Mouse (Mus musculus) intestine, embryonic 14.5 days (tissue): ENCODE data around the gene Enthd1. TPM values are rescaled to one million over a fixed set of nuclear protein-coding genes. Genes with fewer than 3 reads are reported as not detected.
"Not testable (repeated sequence)": the region's sequence is repeated elsewhere in the genome, so short reads cannot be mapped to it uniquely, and the experiment has no call there.

Source experiments
- ATAC-seq: fragments of 200-750 bp; cut with Nextera tagmentation; replicated peaks from 2 replicates; pipeline ENCODE4 v1.8.0; 2017; ENCODE audit warnings: low read depth, moderate number of reproducible peaks, moderate TSS enrichment, moderate library complexity; ENCODE audit not compliant: low FRiP score, low TSS enrichment
- DNase-seq: peaks from one replicate; pipeline ENCODE4 v3.0.0-alpha.2; 2018; ENCODE audit warnings: low spot score
- H3K27ac ChIP-seq: fragments of 300-500 bp; sonication (generic); 2 replicates; pipeline ENCODE4 v1.5.1; 2014; ENCODE audit warnings: low read depth, mild to moderate bottlenecking, control low read depth
- H3K27me3 ChIP-seq: fragments of 300-500 bp; sonication (generic); replicated peaks from 2 replicates; pipeline ENCODE4 v1.6.1; 2014; ENCODE audit warnings: low read length, control low read depth; ENCODE audit not compliant: control insufficient read depth, insufficient read depth
- H3K36me3 ChIP-seq: fragments of 300-500 bp; sonication (generic); 2 replicates; pipeline ENCODE4 v1.6.1; 2014; ENCODE audit warnings: low read length, control low read depth; ENCODE audit not compliant: control insufficient read depth, insufficient read depth
- H3K4me1 ChIP-seq: fragments of 300-500 bp; sonication (generic); replicated peaks from 2 replicates; pipeline ENCODE4 v1.6.1; 2014; ENCODE audit warnings: low read length, control low read depth, mixed read lengths; ENCODE audit not compliant: control insufficient read depth, insufficient read depth
- H3K4me2 ChIP-seq: fragments of 300-500 bp; sonication (generic); 2 replicates; pipeline ENCODE4 v1.6.1; 2014; ENCODE audit warnings: low read length
- H3K4me3 ChIP-seq: fragments of 300-500 bp; sonication (generic); 2 replicates; pipeline ENCODE4 v1.5.1; 2014; ENCODE audit warnings: low read depth, low read length, control low read depth, mixed read lengths
- H3K9ac ChIP-seq: fragments of 300-500 bp; sonication (generic); 2 replicates; pipeline ENCODE4 v1.6.1; 2014; ENCODE audit warnings: mild to moderate bottlenecking, low read length
- H3K9me3 ChIP-seq: fragments of 300-500 bp; sonication (generic); 2 replicates; pipeline ENCODE4 v1.6.1; 2016; ENCODE audit warnings: low read length, control low read depth; ENCODE audit not compliant: control insufficient read depth
- WGBS: fragments of 180-500 bp; shearing (Covaris S2); extraction: QIAGEN DNeasy Blood & Tissue Kit; methylation state at CpG from one replicate; pipeline ENCODE4 v1.1.7; 2014; 5-methylcytosine and 5-hydroxymethylcytosine counted together
- polyA plus RNA-seq: library from polyadenylated mRNA; unstranded; fragments of >200 nt; fragmentation: Nextera tagmentation; extraction: Ambion mirVana; gene quantifications from 2 replicates; pipeline ENCODE4 v1.2.1, GENCODE M21; 2014

Enthd1 gene
- polyA plus RNA-seq, 1 experiment from 2014 or later: not detected

GRCm38 (mm10) chr15:80497733-80498132, 67.2 kb downstream of the Enthd1 start:
- not testable (repeated sequence) for H3K9me3 ChIP-seq, H3K36me3 ChIP-seq, ATAC-seq, H3K4me1 ChIP-seq, DNase-seq, H3K27me3 ChIP-seq, H3K4me3 ChIP-seq, H3K9ac ChIP-seq, H3K27ac ChIP-seq, H3K4me2 ChIP-seq
- WGBS: 65% methylated on average over 3 of the region's 3 CpGs

DNA sequence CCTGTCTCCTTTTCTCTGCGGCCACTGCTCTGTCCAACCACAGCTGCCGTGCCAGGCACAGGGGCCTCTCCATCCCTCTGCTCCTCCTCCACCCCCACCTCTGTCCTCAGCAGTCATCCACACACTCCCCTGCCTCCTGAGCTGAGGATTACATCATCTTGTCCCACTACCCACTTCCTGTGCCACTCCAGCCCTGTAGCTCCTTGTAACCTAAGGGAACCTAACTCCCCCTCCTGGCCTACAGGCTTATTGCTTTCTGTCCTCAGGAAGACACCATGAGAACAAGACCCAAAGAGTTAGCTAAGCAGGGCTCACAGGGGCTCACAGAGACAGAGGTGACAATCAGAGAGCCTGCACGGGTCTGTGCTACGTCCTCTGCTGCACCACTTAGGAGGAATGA, 73.5 kb downstream of the Enthd1 start:
- 62% methylated on average over 4 of the region's 4 CpGs for WGBS
- ATAC-seq: no peak
- Histone ChIP-seq H3K9me3 (0 out of 2 replicates have a peak, but pooled peaks cover 2% of the 10 kb centered on the region), H3K9ac (no peak overlapping the region), H3K4me3 (no peak overlapping the region), H3K36me3 (no peaks in the 10 kb centered on the region), H3K4me1 (0 out of 2 replicates have a peak, but pooled peaks cover 2% of the 10 kb centered on the region), H3K27me3 (no peaks in the 10 kb centered on the region), H3K27ac (no peak overlapping the region), H3K4me2 (no peak overlapping the region)
- DNase-seq: no peak

- ATAC-seq: no peak
- H3K36me3 ChIP-seq: no peaks in the 10 kb centered on the region
- no peak for DNase-seq
- no peak overlapping the region for H3K4me3 ChIP-seq
- 0 out of 2 replicates have a peak, but pooled peaks cover 2% of the 10 kb centered on the region for H3K9me3 ChIP-seq
- no peak overlapping the region for H3K27ac ChIP-seq
- 0 out of 2 replicates have a peak, but pooled peaks cover 2% of the 10 kb centered on the region for H3K4me1 ChIP-seq
- H3K9ac ChIP-seq: no peak overlapping the region
- H3K4me2 ChIP-seq: no peak overlapping the region
- H3K27me3 ChIP-seq: no peaks in the 10 kb centered on the region
- WGBS: 76% methylated on average over 5 of the region's 5 CpGs
These were observed 74.8 kb downstream of the Enthd1 start for GRCm38 (mm10) chr15:80490151-80490550.

DNA sequence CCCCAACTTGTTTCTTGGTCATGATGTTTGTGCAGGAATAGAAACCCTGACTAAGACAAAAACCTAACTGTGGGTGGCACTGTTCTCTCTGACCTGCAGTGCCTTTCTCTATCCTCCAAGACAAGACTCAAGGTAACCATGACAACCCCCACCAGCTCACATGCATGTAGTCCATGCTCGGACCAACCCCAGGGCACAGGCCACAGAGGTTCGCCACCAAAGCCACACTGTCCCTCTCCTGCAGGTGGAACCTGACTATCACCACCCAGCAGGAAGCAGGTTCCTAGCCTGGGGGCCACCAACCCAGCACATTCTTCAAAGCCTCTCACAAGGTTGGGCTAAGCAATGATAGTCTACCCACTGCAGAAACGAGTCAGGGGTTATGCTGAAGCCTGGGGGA, 76.3 kb downstream of the Enthd1 start:
- no peak overlapping the region for H3K4me3 ChIP-seq
- no peaks in the 10 kb centered on the region for H3K36me3 ChIP-seq
- 0 out of 2 replicates have a peak, but pooled peaks cover 2% of the 10 kb centered on the region for H3K4me1 ChIP-seq
- no peak for ATAC-seq
- H3K9ac ChIP-seq: no peak overlapping the region
- no peak for DNase-seq
- H3K27me3 ChIP-seq: no peaks in the 10 kb centered on the region
- no peak overlapping the region for H3K4me2 ChIP-seq
- no peak overlapping the region for H3K27ac ChIP-seq
- 68% methylated on average over 3 of the region's 3 CpGs for WGBS
- H3K9me3 ChIP-seq: 0 out of 2 replicates have a peak, but pooled peaks cover 2% of the 10 kb centered on the region

- ATAC-seq: no peak
These were observed 79.4 kb downstream of the Enthd1 start for GRCm38 (mm10) chr15:80485601-80486000.

DNA sequence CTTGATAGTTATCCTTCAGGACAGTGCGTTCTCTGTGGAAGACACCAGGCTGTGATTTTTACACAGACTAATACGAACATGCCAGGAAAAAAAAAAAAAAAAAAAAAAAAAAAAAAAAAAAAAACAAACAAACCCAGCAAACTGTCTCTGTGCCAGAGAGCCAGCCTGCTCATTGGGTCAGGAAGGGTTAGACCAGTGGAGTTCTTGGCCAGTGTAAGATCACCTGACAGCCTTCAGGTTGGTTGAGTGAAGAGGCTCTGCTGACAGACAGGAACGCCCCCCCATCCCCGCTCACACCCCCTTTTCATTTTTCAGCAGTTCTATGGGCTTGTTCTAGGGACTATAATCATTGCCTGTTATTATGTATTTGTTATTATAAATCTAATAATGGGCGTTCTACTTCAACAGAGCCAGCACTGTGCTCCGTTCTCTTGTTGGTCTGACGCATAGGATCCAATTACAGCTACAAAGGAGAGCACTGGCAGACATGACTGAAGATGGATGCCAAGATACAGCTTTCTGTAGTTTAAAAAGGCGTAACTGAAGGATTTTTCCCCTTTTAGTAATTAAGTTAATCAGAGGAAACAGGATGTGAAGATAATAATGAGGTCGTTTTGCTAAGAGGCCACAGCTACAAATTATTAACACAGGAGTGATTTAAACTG, 81.8 kb downstream of the Enthd1 start:
- Histone ChIP-seq H3K4me1 (no peaks in the 10 kb centered on the region), H3K27me3 (no peaks in the 10 kb centered on the region), H3K4me2 (no peak overlapping the region), H3K9ac (no peak overlapping the region), H3K36me3 (no peaks in the 10 kb centered on the region), H3K4me3 (no peak overlapping the region), H3K27ac (no peak overlapping the region), H3K9me3 (no peaks in the 10 kb centered on the region)
- DNase-seq (no peak), ATAC-seq (no peak)
- WGBS: 70% methylated on average over 9 of the region's 9 CpGs

More at GRCm38 (mm10) chr15:80485601-80486000, 79.4 kb downstream of the Enthd1 start:
- Histone ChIP-seq H3K4me2 (no peak overlapping the region), H3K9ac (no peak overlapping the region), H3K9me3 (no peaks in the 10 kb centered on the region), H3K4me3 (no peak overlapping the region), H3K4me1 (no peaks in the 10 kb centered on the region), H3K27me3 (no peaks in the 10 kb centered on the region), H3K27ac (no peak overlapping the region), H3K36me3 (no peaks in the 10 kb centered on the region)
- WGBS: 79% methylated on average over 1 of the region's 1 CpGs
- DNase-seq: no peak

DNA sequence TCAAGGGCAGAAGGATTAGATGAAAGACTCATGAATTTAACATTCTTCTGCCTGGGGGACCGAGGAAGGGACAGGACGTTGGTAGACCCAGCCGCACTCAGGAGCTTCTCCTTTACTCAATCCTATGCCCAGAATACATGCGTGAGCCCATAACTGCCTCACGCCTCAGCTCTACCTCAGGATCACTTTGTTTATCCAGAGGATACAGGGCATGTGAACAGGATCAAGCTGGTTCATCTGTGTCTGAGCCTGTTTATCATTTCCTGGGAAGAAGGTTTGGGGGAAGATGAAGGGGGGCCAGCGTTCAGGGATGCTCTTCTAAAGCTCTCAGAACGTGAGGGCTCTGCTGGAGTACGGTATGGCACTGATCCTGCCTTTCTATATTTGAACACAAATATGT, 82.6 kb downstream of the Enthd1 start:
- ATAC-seq: no peak
- H3K36me3 ChIP-seq: no peaks in the 10 kb centered on the region
- 52% methylated on average over 8 of the region's 8 CpGs for WGBS
- no peaks in the 10 kb centered on the region for H3K27me3 ChIP-seq
- no peak overlapping the region for H3K27ac ChIP-seq
- no peaks in the 10 kb centered on the region for H3K9me3 ChIP-seq
- no peak overlapping the region for H3K9ac ChIP-seq
- no peak for DNase-seq
- no peak overlapping the region for H3K4me2 ChIP-seq
- no peaks in the 10 kb centered on the region for H3K4me1 ChIP-seq
- no peak overlapping the region for H3K4me3 ChIP-seq

GRCm38 (mm10) chr15:80474429-80475002, 90.4 kb downstream of the Enthd1 start:
- no peak for DNase-seq
- Histone ChIP-seq H3K27ac (no peak overlapping the region), H3K27me3 (no peaks in the 10 kb centered on the region), H3K4me1 (no peaks in the 10 kb centered on the region), H3K9ac (no peak overlapping the region), H3K4me3 (no peak overlapping the region), H3K36me3 (no peaks in the 10 kb centered on the region), H3K9me3 (no peaks in the 10 kb centered on the region), H3K4me2 (no peak overlapping the region)
- no peak for ATAC-seq
- WGBS: 70% methylated on average over 6 of the region's 6 CpGs

GRCm38 (mm10) chr15:80467876-80468275, 97.1 kb downstream of the Enthd1 start:
- H3K36me3 ChIP-seq: no peaks in the 10 kb centered on the region
- H3K4me1 ChIP-seq: no peaks in the 10 kb centered on the region
- no peak for DNase-seq
- no peaks in the 10 kb centered on the region for H3K27me3 ChIP-seq
- H3K4me3 ChIP-seq: no peak overlapping the region
- ATAC-seq: no peak
- H3K27ac ChIP-seq: no peak overlapping the region
- H3K9me3 ChIP-seq: no peaks in the 10 kb centered on the region
- H3K4me2 ChIP-seq: no peak overlapping the region
- no peak overlapping the region for H3K9ac ChIP-seq
- 84% methylated on average over 4 of the region's 4 CpGs for WGBS
